ENCODE assay signal across 10 mouse cellular contexts in genomic region chr13:93852419-93853138, GRCm38 (mm10).
DNase-seq lines count a peak whose midpoint lies in the region; ATAC-seq and TF ChIP-seq lines count a peak whose summit lies in the region.
"Had no signal": no experiment of that assay in that cellular context is flagged by ENCODE, and none has a peak within 500 bp of the region (broad histone marks: within the 10 kb centered on the region; RNA-seq: fewer than 3 reads in every experiment).

No protein-coding gene starts in this region.

- H3K36me3 ChIP-seq in stomach, embryonic 15.5 days = no peaks in the 10 kb centered on the region
- no peaks in the 10 kb centered on the region for H3K36me3 ChIP-seq in stomach, postnatal 0 days (ENCODE audit: control insufficient read depth, insufficient read depth, low read length)
- H3K36me3 ChIP-seq in kidney, embryonic 14.5 days (ENCODE audit: control insufficient read depth, insufficient read depth, low read length) = no peaks in the 10 kb centered on the region
- H3K36me3 ChIP-seq in liver, postnatal 0 days (replicated peaks; ENCODE audit: insufficient read depth, low read length) = no peaks in the 10 kb centered on the region

- WGBS in stomach, embryonic 15.5 days = 57% methylated on average over 14 of the region's 14 CpGs
- 60% methylated on average over 14 of the region's 14 CpGs for WGBS in stomach, postnatal 0 days
- WGBS in kidney, embryonic 14.5 days = 47% methylated on average over 14 of the region's 14 CpGs
- 54% methylated on average over 14 of the region's 14 CpGs for WGBS in liver, postnatal 0 days (ENCODE audit: insufficient replicate concordance)

- TF ChIP-seq EP300 in stomach, postnatal 0 days (optimal IDR thresholded peaks at IDR 0.05) = no peak
- no peak for TF ChIP-seq EP300 in liver, postnatal 0 days (IDR thresholded peaks at IDR 0.05; ENCODE audit: low read depth)

- ATAC-seq in stomach, embryonic 15.5 days (ENCODE audit: insufficient read depth, low FRiP score, low read depth) = peak; percentile 31; the same call in 1 of the 2 replicates
- no peak for ATAC-seq in stomach, postnatal 0 days (ENCODE audit: low FRiP score, low TSS enrichment)
- peak; percentile 61 for ATAC-seq in kidney, embryonic 14.5 days (ENCODE audit: low FRiP score, low TSS enrichment)
- ATAC-seq in liver, postnatal 0 days = no peak

- no peak overlapping the region for H3K4me3 ChIP-seq in stomach, embryonic 15.5 days (replicated peaks)
- no peak overlapping the region for H3K4me3 ChIP-seq in stomach, postnatal 0 days (ENCODE audit: low read depth, low read length)
- H3K4me3 ChIP-seq in kidney, embryonic 14.5 days (ENCODE audit: low read length) = no peak overlapping the region
- H3K4me3 ChIP-seq in liver, postnatal 0 days (ENCODE audit: low read depth, low read length) = no peak overlapping the region

- no peaks in the 10 kb centered on the region for H3K27me3 ChIP-seq in stomach, embryonic 15.5 days (replicated peaks)
- H3K27me3 ChIP-seq in stomach, postnatal 0 days (ENCODE audit: control insufficient read depth, insufficient read depth, low read length) = no peaks in the 10 kb centered on the region
- H3K27me3 ChIP-seq in kidney, embryonic 14.5 days (ENCODE audit: control insufficient read depth, insufficient read depth, low read length) = no peaks in the 10 kb centered on the region
- no peaks in the 10 kb centered on the region for H3K27me3 ChIP-seq in liver, postnatal 0 days (ENCODE audit: insufficient read depth, low read length)

- no peaks in the 10 kb centered on the region; the same call in 1 of the 2 replicates for H3K4me1 ChIP-seq in stomach, embryonic 15.5 days
- no peaks in the 10 kb centered on the region for H3K4me1 ChIP-seq in stomach, postnatal 0 days (replicated peaks; ENCODE audit: control insufficient read depth, insufficient read depth)
- H3K4me1 ChIP-seq in kidney, embryonic 14.5 days (ENCODE audit: control insufficient read depth, insufficient read depth, low read length) = peaks cover 58% of the 10 kb centered on the region
- peaks cover 3% of the 10 kb centered on the region for H3K4me1 ChIP-seq in liver, postnatal 0 days (ENCODE audit: insufficient read depth)

- peak; percentile 60 for DNase-seq in adrenal gland, adult 2 months
- no peak for DNase-seq in adrenal gland, postnatal 4 days (ENCODE audit: low spot score in 2 of 2)
- DNase-seq in stomach, postnatal 0 days (ENCODE audit: low spot score) = no peak
- peak; percentile 59 for DNase-seq in mesoderm, embryonic 11.5 days (ENCODE audit: low read depth, low spot score)
- no peak for DNase-seq in Muller cell, postnatal 12 days (ENCODE audit: inconsistent ontology term)
- no peak for DNase-seq in liver, postnatal 0 days
- DNase-seq: layer of hippocampus, postnatal 36 days; right cerebral cortex, postnatal 25 days had no signal

- TF ChIP-seq CTCF in stomach, postnatal 0 days (IDR thresholded peaks at IDR 0.05; ENCODE audit: low read depth) = no peak
- no peak for TF ChIP-seq CTCF in liver, postnatal 0 days (IDR thresholded peaks at IDR 0.05; ENCODE audit: low read depth)

- H3K4me2 ChIP-seq in stomach, embryonic 15.5 days = no peak overlapping the region
- H3K4me2 ChIP-seq in stomach, postnatal 0 days (replicated peaks; ENCODE audit: low read depth) = no peak overlapping the region
- no peak overlapping the region for H3K4me2 ChIP-seq in kidney, embryonic 14.5 days (replicated peaks; ENCODE audit: low read depth, low read length)
- no peak overlapping the region for H3K4me2 ChIP-seq in liver, postnatal 0 days (ENCODE audit: low read depth, low read length)

- 0 out of 2 replicates have a peak overlapping the region, but pooled peaks have one; percentile 31 for H3K27ac ChIP-seq in stomach, embryonic 15.5 days
- H3K27ac ChIP-seq in stomach, postnatal 0 days (replicated peaks) = no peak overlapping the region
- H3K27ac ChIP-seq in kidney, embryonic 14.5 days (ENCODE audit: low read depth, low read length) = peak overlapping the region; percentile 64
- no peak overlapping the region for H3K27ac ChIP-seq in liver, postnatal 0 days (ENCODE audit: low read depth)

- H3K9me3 ChIP-seq in stomach, embryonic 15.5 days = no peaks in the 10 kb centered on the region
- H3K9me3 ChIP-seq in stomach, postnatal 0 days (ENCODE audit: control insufficient read depth, low read length) = no peaks in the 10 kb centered on the region
- H3K9me3 ChIP-seq in kidney, embryonic 14.5 days (ENCODE audit: control insufficient read depth, low read length) = no peaks in the 10 kb centered on the region
- no peaks in the 10 kb centered on the region for H3K9me3 ChIP-seq in liver, postnatal 0 days (ENCODE audit: low read length)

- H3K9ac ChIP-seq in stomach, embryonic 15.5 days = no peak overlapping the region
- H3K9ac ChIP-seq in stomach, postnatal 0 days (ENCODE audit: low read length) = no peak overlapping the region
- no peak overlapping the region for H3K9ac ChIP-seq in kidney, embryonic 14.5 days (ENCODE audit: low read depth, low read length)
- H3K9ac ChIP-seq in liver, postnatal 0 days (replicated peaks) = no peak overlapping the region

Comparison
In these comparisons a context has a peak if more than half of its experiments do, and no peak if none do; other contexts are left out.
1. DNase-seq: peak in adrenal gland, adult 2 months (single experiment) and mesoderm, embryonic 11.5 days (single experiment); none in adrenal gland, postnatal 4 days (0 of 2), stomach, postnatal 0 days (single experiment), Muller cell, postnatal 12 days (single experiment) and liver, postnatal 0 days (single experiment).
2. ATAC-seq: peak in stomach, embryonic 15.5 days (single experiment) and kidney, embryonic 14.5 days (single experiment); none in stomach, postnatal 0 days (single experiment) and liver, postnatal 0 days (single experiment).
3. H3K27ac ChIP-seq: peak in stomach, embryonic 15.5 days (single experiment) and kidney, embryonic 14.5 days (single experiment); none in stomach, postnatal 0 days (single experiment) and liver, postnatal 0 days (single experiment).